Mouse (Mus musculus): Measurements from ENCODE around the gene Cirbp. TPM values are rescaled to one million over a fixed set of nuclear protein-coding genes. Genes with fewer than 3 reads are reported as not detected.

Cirbp gene
- polyA plus RNA-seq, 1 experiment: 105 TPM

GRCm38 (mm10) chr10:80220676-80221075 is 54.9 kb downstream of the Cirbp start:
- Histone ChIP-seq H3K4me3 (ENCODE audit: control insufficient read depth, low read depth, low read length) (no peak overlapping the region), H3K36me3 (ENCODE audit: control insufficient read depth, insufficient read depth, low read length) (no peaks in the 10 kb centered on the region), H3K27ac (ENCODE audit: control insufficient read depth, insufficient read depth, low read depth, low read length) (no peak overlapping the region), H3K4me1 (ENCODE audit: control insufficient read depth, insufficient read depth, low read length) (peaks cover 12% of the 10 kb centered on the region), H3K27me3 (ENCODE audit: control insufficient read depth, insufficient read depth, low read length) (no peaks in the 10 kb centered on the region)
- no peak for TF ChIP-seq CTCF (IDR thresholded peaks at IDR 0.05; ENCODE audit: control insufficient read depth, insufficient read depth, insufficient replicate concordance, low read depth, low read length)

Other genes with a start within 250 kb of the Cirbp start
- 0.75 and 0.99 TPM in 2 replicates for gene Kiss1r, start 249.0 kb upstream of the Cirbp start, polyA plus RNA-seq (2012; rRNA removed)
- 15.0 and 15.2 TPM in 2 replicates for gene R3hdm4, start 244.8 kb upstream of the Cirbp start, polyA plus RNA-seq (2012; rRNA removed)
- 59.5 and 65.0 TPM in 2 replicates for gene Arid3a, start 238.9 kb upstream of the Cirbp start, polyA plus RNA-seq (2012; rRNA removed)
- 33.9 and 36.5 TPM in 2 replicates for gene Wdr18, start 205.8 kb upstream of the Cirbp start, polyA plus RNA-seq (2012; rRNA removed)
- 17.4 and 18.9 TPM in 2 replicates for gene Grin3b, start 195.3 kb upstream of the Cirbp start, polyA plus RNA-seq (2012; rRNA removed)
- gene Tmem259, start 181.7 kb upstream of the Cirbp start, polyA plus RNA-seq (2012; rRNA removed): 202 and 209 TPM in 2 replicates
- gene Cnn2, start 177.4 kb upstream of the Cirbp start, polyA plus RNA-seq (2012; rRNA removed): 4.4 and 6.8 TPM in 2 replicates
- gene Abca7, start 169.5 kb upstream of the Cirbp start, polyA plus RNA-seq (2012; rRNA removed): 2.2 and 2.3 TPM in 2 replicates
- 2.1 and 3.4 TPM in 2 replicates for gene Arhgap45, start 149.3 kb upstream of the Cirbp start, polyA plus RNA-seq (2012; rRNA removed)
- gene Polr2e, start 126.2 kb upstream of the Cirbp start, polyA plus RNA-seq (2012; rRNA removed): 104 and 113 TPM in 2 replicates
- gene Gpx4, start 118.8 kb upstream of the Cirbp start, polyA plus RNA-seq (2012; rRNA removed): 3,516 and 3,720 TPM in 2 replicates
- 13.9 and 14.0 TPM in 2 replicates for gene Sbno2, start 60.4 kb upstream of the Cirbp start, polyA plus RNA-seq (2012; rRNA removed)
- 215 and 222 TPM in 2 replicates for gene Stk11, start 50.2 kb upstream of the Cirbp start, polyA plus RNA-seq (2012; rRNA removed)
- 241 and 347 TPM in 2 replicates for gene Atp5d, start 27.4 kb upstream of the Cirbp start, polyA plus RNA-seq (2012; rRNA removed)
- 3.8 and 5.1 TPM in 2 replicates for gene Cbarp, start 25.1 kb upstream of the Cirbp start, polyA plus RNA-seq (2012; rRNA removed)
- 70.1 and 79.2 TPM in 2 replicates for gene Midn, start 17.7 kb upstream of the Cirbp start, polyA plus RNA-seq (2012; rRNA removed)
- gene 1600002K03Rik, start 7.0 kb downstream of the Cirbp start, polyA plus RNA-seq (2012; rRNA removed): 7.4 and 7.9 TPM in 2 replicates
- gene Efna2, start 13.5 kb downstream of the Cirbp start, polyA plus RNA-seq (2012; rRNA removed): 1.1 and 1.4 TPM in 2 replicates
- gene Mum1, start 60.4 kb downstream of the Cirbp start, polyA plus RNA-seq (2012; rRNA removed): 282 and 295 TPM in 2 replicates
- gene Ndufs7, start 83.1 kb downstream of the Cirbp start, polyA plus RNA-seq (2012; rRNA removed): 105 and 132 TPM in 2 replicates
- gene Gamt, start 95.0 kb downstream of the Cirbp start, polyA plus RNA-seq (2012; rRNA removed): 38.5 and 39.6 TPM in 2 replicates
- gene Dazap1, start 95.5 kb downstream of the Cirbp start, polyA plus RNA-seq (2012; rRNA removed): 97.5 and 114 TPM in 2 replicates
- 672 and 893 TPM in 2 replicates for gene Rps15, start 126.5 kb downstream of the Cirbp start, polyA plus RNA-seq (2012; rRNA removed)
- 1.4 and 1.8 TPM in 2 replicates for gene Apc2, start 130.0 kb downstream of the Cirbp start, polyA plus RNA-seq (2012; rRNA removed)
- gene 2310011J03Rik, start 154.6 kb downstream of the Cirbp start, polyA plus RNA-seq (2012; rRNA removed): 11.3 and 13.1 TPM in 2 replicates
- 324 and 326 TPM in 2 replicates for gene Pcsk4, start 163.5 kb downstream of the Cirbp start, polyA plus RNA-seq (2012; rRNA removed)
- gene Reep6, start 164.0 kb downstream of the Cirbp start, polyA plus RNA-seq (2012; rRNA removed): 698 and 732 TPM in 2 replicates
- 3.3 and 4.1 TPM in 2 replicates for gene Adamtsl5, start 182.4 kb downstream of the Cirbp start, polyA plus RNA-seq (2012; rRNA removed)
- gene Plk5, start 190.5 kb downstream of the Cirbp start, polyA plus RNA-seq (2012; rRNA removed): 1.3 and 1.7 TPM in 2 replicates
- 596 and 686 TPM in 2 replicates for gene Mex3d, start 221.7 kb downstream of the Cirbp start, polyA plus RNA-seq (2012; rRNA removed)
- 135 and 153 TPM in 2 replicates for gene Mbd3, start 233.6 kb downstream of the Cirbp start, polyA plus RNA-seq (2012; rRNA removed)
- 446 and 549 TPM in 2 replicates for gene Uqcr11, start 240.8 kb downstream of the Cirbp start, polyA plus RNA-seq (2012; rRNA removed)

Measured in testis, adult 2 months (tissue).